Mouse (Mus musculus) induced T-regulatory cell, adult 2 months (primary cell): ENCODE results near the gene Actg1.
A peak's percentile ranks its signal among the peaks of the same experiment; 100 is the strongest.

Experiments used
- DNase-seq: peaks from one replicate; pipeline ENCODE4 v3.0.0-alpha.2; 2012; ENCODE audit warnings: low read depth

The Actg1 gene

DNA sequence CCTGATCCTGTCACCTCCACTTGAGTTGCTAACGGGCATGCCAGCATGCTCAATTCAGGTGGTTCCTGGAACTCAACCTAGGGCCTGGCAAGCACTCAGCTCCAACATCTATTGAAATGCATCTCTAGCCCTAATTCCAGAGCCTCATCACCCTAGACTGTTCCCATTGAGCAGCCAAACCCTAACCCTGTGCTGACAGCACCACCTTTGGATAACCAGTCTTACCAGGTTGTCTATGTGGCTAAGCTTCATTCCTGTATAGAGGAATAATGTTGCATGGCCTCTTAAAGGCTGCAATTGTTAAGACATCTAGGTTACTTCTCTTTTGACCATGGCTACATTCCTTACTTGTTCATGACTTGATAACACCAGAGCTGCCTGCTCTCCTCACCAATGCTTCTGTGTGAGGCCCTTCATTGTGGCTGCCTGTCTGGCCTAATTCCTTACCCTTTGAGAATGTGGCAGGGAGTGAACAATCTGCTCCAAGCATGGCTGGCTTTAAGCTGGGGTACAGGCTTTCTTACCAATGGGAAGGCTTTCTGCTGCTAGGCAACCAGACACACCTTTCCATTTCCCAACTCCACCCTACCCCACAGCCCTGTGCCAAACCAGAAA is 3.2 kb downstream of the Actg1 start:
- no peak for DNase-seq

DNA sequence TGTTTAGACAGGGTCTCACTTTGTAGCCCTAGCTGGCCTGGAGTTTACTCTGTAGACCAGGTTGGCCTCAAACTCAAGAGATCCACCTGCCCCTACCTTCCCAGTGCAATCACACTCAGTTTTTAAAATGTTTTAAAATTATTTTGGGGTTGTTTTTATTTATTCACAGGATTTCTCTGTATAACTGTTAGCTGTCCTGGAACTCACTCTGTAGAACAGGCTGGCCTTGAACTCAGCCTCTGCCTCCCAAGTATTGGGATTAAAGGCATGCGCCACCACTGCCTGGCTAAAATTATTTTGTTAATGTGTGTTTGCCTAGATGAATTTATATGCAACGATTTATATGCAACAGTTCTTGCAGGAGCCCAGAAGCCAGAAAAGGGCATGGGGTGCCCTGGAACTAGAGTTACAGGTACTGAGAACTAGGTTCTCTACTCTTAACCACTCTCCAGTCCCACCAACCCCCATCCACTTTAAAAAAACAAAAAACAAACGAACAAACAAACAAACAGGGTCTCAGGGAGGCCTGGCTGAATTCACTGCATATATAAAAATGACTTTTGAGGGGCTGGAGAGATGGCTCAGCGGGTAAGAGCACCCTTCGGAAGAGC is 3.9 kb downstream of the Actg1 start:
- DNase-seq = no peak

DNA sequence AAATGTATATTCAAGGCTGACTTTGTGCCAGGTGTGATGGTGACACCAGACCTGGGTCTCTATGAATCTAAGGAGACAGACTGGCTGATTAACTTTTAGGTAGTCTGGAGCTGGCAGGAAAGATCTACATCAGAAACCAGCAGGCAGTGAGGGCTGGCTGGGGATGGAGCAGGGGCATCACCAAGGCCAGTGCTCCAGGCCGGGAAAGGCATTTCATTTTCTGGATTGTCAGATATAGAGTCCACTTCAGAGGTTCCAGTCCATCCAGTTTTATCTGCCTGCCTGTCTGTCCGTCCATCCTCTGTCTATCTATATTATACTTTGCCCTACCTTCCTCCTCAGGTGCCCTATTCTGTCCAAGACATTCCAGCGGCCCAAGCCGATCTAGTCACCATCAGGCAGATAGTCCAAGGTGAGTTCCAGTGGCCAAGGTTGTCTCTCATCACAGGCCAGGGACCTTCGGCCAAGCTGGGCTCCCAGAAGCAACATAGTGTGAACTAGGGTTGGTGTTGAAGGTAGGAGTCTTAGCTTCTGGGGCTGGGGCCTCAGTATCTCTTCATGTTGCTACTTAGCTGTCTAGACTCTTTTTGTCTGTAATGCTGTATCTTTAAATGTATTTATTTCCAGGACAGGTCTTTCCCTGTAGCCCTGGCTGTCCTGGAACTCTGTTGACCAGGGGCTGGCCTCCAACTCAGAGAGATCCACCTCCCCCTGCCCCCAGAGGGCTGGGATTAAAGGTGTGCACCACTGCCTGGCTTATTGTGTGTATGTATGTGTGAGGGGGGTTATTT is 4.6 kb downstream of the Actg1 start:
- DNase-seq = no peak

DNA sequence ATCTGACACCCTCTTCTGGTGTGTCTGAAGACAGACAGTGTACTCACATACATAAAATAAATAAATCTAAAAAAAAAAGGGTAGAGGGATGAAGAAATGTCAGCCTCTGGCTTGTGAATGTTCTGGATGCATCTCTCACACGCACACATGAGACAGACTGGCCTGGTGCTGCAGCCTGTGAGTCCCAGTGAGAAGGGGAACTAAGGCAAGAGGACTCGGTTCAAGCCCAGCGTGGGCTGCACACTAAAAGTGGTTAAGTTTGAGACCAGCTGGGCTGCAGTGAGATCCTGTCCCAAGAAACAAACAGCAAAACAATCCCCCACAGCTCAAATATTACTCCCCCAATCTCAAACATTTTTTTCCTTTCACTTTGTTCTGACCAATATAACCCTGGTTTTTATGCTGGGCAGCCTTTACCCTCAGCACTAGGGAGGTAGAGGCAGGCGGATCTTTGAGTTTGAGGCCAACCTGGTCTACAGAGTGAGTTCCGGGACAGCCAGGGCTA is 5.6 kb downstream of the Actg1 start:
- DNase-seq = no peak

DNA sequence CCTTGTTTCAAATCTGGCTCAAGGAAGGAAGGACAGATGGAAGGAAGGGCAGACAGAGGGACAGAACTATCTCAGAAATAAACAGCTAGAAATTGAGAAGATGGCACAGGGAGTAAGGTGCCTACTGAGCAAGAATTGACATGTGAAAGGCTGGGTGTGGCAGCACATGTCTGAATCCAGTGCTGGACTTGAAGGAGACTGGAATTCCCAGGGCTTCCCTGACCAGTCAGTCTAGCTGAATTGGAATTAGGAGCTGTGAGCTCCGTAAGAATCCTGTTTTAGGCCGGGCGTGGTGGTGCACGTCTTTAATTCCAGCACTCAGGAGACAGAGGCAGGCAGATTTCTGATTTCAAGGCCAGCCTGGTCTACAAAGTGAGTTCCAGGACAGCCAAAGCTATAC is 6.7 kb downstream of the Actg1 start:
- DNase-seq = no peak

DNA sequence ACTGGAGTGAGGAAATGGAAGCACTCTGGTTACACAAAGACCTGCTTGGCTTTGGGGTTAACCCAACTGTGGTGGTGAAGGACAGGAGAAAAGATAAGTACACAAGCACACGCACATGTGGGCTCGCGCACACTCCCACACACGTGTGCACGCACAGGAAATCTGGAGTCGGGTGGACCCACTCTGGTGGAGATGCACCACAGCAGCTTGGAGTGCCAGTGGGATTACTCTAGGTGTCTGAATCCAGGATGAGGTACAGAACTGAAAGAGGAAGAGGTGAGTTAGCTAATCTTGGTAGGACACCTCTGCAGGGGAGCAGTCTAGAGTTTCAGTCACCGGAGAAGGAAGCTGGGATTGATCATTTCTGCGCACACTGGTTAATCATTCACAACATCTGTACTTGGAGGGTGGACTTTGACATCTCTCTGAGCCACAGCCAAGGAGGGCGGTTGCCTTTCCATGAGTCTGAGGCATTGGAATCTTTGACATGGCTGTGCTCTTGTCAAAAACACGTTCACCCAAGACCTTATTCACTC is 8.3 kb downstream of the Actg1 start:
- DNase-seq = no peak

DNA sequence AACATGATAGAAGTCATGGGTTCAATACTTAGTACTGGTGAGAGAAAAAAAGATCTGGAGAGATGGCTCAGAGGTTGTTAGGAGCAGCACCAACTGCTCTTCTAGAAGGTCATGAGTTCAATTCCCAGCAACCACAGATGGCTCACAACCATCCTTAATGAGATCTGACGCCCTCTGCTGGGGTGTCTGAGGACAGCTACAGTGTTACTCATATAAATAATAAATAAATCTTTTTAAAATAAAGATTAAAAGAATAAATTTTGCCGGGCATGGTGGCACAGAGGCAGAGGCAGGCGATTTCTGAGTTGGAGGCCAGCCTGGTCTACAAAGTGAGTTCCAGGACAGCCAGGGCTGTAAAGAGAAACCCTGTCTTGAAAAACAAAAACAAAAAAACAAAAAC is 9.6 kb downstream of the Actg1 start:
- peak; percentile 30 for DNase-seq

DNA sequence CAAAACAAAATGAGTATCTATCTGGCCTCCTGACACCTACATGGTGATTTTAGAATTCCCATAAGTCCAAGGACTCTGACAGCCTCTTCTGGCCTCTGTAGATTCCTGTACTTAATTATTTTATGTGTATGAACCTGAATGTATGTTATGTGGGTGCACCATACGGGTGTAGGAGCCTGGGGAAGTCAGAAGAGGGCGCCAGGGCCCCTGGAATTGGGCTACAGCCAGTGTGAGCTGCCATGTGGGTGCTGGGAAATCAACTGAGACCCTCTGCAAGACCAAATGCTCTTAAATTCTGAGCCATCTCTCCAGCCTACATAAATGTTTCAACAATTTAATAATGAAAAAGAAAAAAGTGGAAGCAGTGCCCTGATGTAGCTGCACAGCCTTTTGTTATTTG is 10.9 kb downstream of the Actg1 start:
- no peak for DNase-seq

DNA sequence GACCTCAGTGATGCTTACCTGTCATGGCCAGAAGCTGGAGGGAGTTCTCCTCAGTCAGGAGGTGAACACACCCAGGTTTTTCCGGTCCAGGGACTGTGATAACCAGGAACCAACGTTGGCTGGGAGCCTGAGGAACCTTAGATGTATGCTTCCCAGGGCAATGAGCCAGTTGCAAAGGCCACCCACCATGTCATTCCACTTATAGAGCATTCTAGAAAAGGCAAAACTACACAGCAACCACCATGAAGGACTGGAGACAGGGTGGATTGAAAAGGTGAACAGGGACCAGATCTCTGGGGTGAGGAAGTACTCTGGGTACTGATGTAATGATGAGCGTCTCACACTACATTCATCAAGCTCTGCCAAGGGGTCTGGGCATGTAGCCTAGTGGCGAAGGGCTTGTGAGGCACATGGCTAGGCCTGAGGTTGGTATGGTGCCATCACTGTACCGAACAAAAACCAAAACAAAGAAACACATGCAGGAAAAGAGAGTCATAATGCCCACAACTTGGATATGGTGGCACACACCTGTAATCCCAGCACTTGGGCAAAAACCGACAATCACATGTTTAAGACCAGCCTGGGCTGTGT is 12.8 kb downstream of the Actg1 start:
- no peak for DNase-seq

DNA sequence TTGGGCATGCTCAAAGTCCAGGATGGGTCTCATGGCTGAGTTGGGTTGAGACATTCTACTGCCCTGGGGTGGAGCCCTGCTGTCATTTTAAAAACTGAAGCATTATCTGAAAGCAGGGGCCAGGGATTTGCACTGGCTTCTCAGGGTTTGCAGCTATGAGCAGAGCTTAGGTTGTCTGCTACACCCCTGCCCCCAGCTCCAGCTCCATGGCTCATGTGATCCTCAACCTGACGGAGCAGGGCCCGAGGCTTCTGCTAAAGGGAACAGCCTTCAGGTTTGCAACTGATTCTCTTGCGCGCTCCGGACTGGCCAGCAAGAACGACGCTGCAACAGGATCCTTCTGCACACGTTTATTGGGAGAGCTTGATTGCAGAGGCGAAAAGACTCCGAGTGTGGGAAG is 28.2 kb downstream of the Actg1 start:
- DNase-seq = no peak

DNA sequence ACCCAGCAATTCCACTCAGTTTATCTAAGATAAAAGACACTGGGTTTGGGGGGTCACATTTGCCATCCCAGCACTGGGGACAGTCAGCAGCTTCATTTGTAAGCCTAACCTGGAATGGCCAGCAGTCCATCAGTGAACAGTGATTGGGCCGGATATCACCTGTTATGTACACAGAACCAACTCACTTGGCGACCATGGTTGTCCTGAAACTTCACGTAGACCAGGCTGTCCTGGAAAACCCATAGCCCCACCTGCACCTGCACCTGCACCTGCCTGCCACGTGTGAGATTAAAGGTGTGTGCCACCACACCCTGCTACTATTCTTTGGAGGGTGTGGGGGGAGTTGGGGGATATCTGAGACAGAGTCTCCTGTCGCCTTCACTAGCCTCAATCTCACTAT is 29.0 kb downstream of the Actg1 start:
- no peak for DNase-seq

DNA sequence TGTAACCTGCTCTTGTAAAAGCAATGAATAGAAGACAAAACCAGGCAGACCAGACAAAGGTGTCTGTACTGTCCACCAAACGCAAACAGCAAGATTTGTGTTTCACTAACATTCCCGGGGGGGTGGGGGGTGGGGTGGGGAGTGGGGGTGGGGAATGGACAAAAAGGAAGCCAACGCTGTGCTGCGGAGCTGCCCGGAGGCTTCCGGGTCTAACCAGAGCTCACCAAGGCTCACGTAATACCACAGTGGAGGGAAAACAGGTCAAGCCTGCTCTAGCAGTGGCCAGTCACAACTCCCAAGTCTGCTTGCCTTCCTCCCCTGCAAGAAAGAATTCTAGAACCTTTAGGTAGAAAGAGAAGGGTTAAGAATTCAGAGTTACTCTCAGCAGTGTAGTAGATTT is 30.9 kb downstream of the Actg1 start:
- no peak for DNase-seq

DNA sequence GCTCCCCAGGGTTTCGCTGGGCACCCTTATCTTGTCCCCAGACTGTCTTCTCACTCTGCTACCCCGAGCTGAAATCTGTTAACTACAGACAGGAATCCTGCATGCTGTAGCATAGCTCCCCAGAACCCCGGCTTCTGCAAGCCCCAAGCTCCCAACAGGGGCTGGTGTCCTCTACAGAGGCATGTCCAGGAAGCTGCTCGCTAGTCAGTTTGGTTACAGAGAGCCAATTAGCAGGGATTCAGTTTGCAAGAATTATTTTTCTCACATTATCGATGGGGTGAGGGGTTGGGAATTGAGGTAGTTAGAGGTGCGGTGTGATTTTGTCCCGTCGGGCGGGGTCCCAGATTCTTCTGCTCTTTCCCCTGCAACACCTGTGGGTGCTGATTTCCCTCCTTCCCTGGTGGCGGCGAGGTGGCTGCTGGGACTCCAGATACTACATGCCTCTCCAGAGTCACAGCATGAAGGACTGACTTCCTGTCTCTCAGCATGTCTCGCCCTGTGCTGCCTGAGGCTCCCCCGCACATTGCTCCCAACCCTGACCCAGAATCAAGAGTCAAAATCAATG is 31.6 kb downstream of the Actg1 start:
- peak; percentile 55 for DNase-seq

DNA sequence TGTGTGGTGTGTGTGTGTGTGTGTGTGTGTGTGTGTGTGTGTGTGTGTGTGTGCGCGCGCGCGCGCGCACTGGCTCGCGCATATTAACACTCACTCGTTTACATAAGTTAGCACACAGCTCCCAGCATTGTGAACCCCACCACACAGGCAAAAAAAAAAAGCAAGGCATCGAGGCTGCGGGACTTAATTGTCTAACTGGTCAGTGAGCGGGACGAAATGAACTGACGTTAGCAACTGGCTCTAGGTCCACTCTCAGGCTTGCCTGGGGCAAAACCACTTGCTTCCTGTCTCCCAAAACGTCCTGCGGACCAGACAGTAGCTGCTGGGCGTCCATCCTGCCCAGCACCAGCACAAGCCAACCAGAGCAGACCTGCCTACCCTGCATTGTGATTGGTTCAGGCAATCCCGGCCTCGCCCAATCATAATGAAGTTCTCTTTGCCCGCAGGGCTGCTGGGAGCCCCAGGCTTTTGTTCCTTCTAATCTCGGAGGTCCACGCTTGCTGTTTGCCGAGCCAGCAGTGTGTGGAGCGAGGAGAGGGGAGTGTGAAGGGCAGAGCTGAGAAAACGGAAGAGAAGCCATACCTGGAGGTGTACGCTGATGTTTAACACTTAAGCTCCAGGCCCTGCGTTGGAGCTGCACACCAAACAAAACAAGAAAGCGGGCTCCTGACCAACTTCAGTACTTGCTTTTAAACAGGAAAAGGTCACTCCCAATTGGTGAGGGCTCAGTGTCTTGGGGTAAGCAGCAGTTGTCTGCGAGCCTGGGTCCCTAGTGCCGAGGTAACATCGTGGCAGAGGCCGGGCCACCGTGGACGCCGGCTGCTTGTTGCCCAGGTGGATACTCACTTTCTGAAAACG is 32.3 kb downstream of the Actg1 start:
- DNase-seq = peak; percentile 92

DNA sequence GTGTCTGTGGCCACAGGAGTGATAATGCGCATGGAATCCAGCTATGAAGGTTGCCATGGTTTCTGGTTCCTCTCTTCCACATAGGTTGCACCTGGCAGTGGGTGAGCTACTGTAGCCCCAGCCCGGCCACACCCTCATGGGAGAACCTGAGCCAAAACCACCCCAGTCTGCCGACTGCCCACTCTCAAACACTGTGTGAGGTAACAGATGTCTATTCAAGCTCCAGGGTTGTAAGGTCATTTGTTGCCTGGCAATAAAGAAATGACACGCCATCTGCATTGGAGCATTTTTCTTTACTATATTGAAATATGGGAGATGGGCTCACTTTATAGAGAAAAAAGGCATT is 33.0 kb downstream of the Actg1 start:
- DNase-seq = no peak

DNA sequence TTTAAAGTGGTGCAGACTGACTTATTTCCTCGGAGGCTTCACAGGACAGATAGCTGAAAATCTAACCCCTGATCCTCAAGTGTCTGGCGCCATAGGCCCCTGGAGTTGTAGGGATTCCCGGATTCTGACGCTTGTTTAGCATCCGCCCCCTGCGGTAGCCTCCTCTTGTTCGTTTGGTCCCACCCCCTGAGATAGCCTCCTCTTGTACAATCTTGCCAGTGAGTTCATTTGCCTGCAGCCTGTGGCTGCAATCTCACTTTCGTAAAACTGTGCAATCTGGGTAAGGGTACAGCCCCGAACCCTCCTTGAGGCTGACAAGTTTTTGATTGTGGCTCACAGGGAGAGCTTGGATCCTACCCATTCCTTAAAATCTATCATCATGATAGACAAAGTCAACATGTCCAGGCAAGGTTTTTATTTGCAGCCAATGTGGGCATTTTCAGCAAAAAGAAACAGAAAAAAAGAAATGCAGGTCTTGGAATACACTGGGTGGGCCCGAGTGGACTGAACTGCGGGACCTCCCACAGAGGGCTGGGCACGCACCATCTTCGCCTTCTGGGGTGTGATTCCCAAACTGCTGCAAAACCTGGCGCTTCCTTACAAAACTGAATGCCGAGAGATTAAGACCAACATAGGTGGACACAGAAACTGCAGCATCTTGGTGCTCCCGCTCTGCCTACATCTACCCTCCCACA is 33.5 kb downstream of the Actg1 start:
- no peak for DNase-seq

DNA sequence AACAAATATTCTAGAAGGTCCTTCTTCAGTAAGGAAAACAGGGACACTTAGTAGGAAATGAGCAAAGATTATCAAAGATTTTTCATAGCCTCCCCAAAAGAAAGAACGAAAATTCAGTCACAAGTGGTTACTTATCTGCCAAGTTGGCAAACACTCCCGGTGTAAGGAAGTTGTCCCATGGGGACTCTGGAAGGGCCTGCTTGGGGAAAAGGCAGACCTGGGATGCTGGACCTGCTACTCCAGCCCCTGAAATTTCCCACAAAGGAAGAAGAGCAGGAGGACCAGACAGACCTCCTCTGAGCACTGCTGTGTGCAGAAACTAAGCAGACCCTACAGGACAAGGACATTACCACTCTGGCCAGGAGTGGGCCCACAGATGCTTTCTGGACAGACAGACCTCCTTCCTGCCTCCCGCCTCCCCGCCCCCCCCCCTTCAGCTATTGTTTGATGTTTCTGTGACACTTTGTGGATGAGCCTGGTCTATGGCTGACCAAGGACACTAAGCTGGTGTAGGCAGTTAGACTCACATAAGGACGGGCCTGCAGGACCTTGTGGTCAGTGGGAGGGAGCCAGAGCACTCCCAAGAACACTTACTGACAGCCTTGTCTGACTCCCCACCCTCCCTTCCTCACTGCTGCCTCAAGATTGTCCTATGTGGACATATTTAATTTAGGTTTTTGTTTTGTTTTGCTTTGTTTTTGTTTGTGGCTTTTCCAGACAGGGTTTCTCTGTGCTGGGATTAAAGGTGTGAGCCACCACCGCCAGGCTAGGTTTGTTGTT is 34.2 kb downstream of the Actg1 start:
- no peak for DNase-seq

DNA sequence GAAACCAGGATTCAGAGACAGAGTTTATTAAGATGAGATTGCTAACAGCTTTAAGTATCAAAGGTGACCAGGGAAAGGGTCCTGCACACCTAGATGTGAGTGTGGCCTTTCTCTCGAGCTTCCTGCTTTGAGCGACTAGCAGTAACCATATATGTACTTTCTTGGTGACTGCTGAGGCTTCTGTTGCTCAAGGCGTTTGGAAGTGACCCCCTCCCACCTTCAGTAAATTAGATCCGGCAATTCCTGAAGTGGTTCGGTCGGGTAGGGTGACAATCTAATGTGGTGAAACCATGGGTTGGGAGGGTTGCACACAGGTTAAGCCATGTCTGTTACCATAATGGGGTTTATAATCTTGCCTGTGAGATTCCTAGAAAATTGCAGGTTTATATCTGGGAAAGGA is 36.3 kb downstream of the Actg1 start:
- DNase-seq = no peak

DNA sequence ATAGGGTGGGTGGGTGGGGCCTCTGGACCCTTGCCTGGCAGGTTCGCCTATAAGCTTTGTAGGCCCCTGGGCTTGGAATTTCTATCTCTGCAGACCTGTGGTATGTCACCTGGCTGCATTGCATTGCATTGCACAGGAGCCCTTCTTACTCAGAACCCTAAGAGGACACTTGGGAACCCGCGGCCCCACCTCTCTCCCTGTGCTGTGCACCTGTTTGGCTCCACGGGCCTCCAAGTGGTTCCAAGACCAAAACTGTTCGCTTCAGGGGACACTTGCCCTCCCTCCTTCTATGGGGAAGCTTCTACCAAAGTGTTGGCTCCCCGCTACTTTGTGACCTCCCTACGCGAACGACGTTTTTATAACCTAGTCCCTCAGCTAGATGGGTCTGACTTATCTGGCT is 36.8 kb downstream of the Actg1 start:
- DNase-seq = no peak

DNA sequence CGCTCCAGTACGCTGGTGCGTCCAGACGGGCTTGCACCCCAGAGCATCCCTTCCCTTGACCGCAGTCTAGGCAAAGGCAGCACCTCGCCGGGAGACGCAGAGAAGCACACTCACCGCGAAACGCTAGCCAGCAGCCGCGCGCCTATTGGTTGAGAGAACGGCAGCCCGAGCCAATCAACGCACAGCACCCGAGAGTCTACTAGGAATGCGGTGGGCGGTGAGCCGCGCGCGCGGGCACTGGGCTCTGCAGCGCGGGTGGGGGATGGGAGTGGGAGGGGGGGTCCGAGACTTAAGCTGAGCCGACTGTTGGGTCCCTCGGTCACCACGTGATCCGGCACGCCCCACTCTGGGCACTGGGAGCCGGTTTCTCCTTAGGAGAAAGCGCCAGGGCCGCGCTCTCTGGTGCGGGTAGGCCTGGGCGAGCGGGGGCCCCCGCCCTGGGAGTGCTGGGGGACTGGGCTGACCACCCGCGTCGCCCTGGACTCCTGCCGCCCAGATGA is 37.5 kb downstream of the Actg1 start:
- DNase-seq = peak; percentile 83
